ENCODE assay signal across 18 mouse cellular contexts in genomic region chr16:87961419-87961818, GRCm38 (mm10).
"Had no signal": no experiment of that assay in that cellular context is flagged by ENCODE, and none has a peak within 500 bp of the region (broad histone marks: within the 10 kb centered on the region; RNA-seq: fewer than 3 reads in every experiment).

No protein-coding gene starts in this region.

- ATAC-seq: midbrain, embryonic 16.5 days had no signal

- H3K9me3 ChIP-seq: midbrain, embryonic 10.5 days; neural tube, embryonic 13.5 days; neural tube, embryonic 15.5 days had no signal

- H3K9ac ChIP-seq: lung, embryonic 14.5 days; neural tube, embryonic 13.5 days; neural tube, embryonic 15.5 days had no signal

- H3K4me2 ChIP-seq: lung, embryonic 14.5 days; neural tube, embryonic 13.5 days; neural tube, embryonic 15.5 days had no signal

- H3K27me3 ChIP-seq: neural tube, embryonic 13.5 days; neural tube, embryonic 15.5 days had no signal

- H3K4me3 ChIP-seq: midbrain, embryonic 10.5 days; myocyte; neural tube, embryonic 13.5 days; neural tube, embryonic 15.5 days had no signal

- H3K4me1 ChIP-seq: midbrain, embryonic 10.5 days; neural tube, embryonic 13.5 days; neural tube, embryonic 15.5 days had no signal

- H3K36me3 ChIP-seq: midbrain, embryonic 10.5 days; neural tube, embryonic 13.5 days; neural tube, embryonic 15.5 days had no signal

- H3K27ac ChIP-seq: midbrain, embryonic 10.5 days; neural tube, embryonic 13.5 days; neural tube, embryonic 15.5 days had no signal

- DNase-seq: lung, adult 18-20 months; lung, embryonic 14.5 days; lung, postnatal 10 days; lung, postnatal 4 days; midbrain, embryonic 14.5 days; retina, postnatal 1 day; right cerebral cortex, adult 18-20 months; right cerebral cortex, postnatal 25 days; right cerebral cortex, postnatal 4 days; spleen, adult 18-20 months; thymus, adult 18-20 months; thymus, postnatal 14 days; thymus, postnatal 36 days had no signal
